Mouse (Mus musculus) E14TG2a.4 (cell line): ENCODE measurements around the gene Il17rc.

Source experiments
- H3K27me3 ChIP-seq: 2 replicates; pipeline ENCODE4 v1.6.1; 2014; ENCODE audit warnings: low read length, control low read depth; ENCODE audit not compliant: insufficient read depth
- H3K36me3 ChIP-seq: 2 replicates; pipeline ENCODE4 v1.6.1; 2014; ENCODE audit warnings: low read length, control low read depth; ENCODE audit not compliant: insufficient read depth
- H3K4me1 ChIP-seq: replicated peaks from 2 replicates; pipeline ENCODE4 v1.6.1; 2014; ENCODE audit warnings: low read depth, low read length, control low read depth
- H3K4me3 ChIP-seq: replicated peaks from 2 replicates; pipeline ENCODE4 v1.5.1; 2014; ENCODE audit warnings: mild to moderate bottlenecking, low read length
- H3K9me3 ChIP-seq: 2 replicates; pipeline ENCODE4 v1.6.1; 2014; ENCODE audit warnings: low read length, control low read depth
- CTCF ChIP-seq: conservative IDR thresholded peaks from 2 replicates; pipeline ENCODE4 v1.5.1; 2014; ENCODE audit warnings: low read length
- NANOG ChIP-seq: IDR thresholded peaks from 2 replicates; pipeline ENCODE4 v1.6.1; 2014; ENCODE audit warnings: borderline replicate concordance, low read length, mixed read lengths
- POU5F1 ChIP-seq: IDR thresholded peaks from 2 replicates; pipeline ENCODE4 v1.6.1; 2014; ENCODE audit warnings: low read length, borderline replicate concordance

The Il17rc gene

DNA sequence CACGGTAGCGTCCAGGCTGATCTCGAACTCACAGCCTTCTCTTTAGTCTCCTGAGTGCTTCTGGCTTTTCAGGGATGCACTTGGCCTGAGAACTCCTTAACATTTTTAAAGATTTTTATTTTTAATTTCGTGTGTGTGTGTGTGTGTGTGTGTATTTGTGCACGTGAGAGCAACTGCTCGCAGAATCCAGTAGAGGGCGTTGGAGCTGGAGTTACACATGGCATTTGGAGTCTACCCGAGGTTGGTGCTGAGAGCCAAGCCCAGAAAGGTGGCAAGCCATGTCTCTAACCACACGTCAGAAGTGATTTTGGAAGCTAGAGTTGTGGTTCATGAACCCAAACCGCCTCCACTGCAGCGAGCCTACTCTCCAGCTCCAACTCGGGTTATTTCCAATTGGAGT is 28.1 kb upstream of the Il17rc start:
- Histone ChIP-seq H3K9me3 (no peaks in the 10 kb centered on the region), H3K36me3 (peaks cover 37% of the 10 kb centered on the region), H3K4me1 (peaks cover 48% of the 10 kb centered on the region), H3K4me3 (peak overlapping the region; percentile 95), H3K27me3 (no peaks in the 10 kb centered on the region)
- no peak for TF ChIP-seq NANOG
- TF ChIP-seq POU5F1: no peak
- peak; percentile 59 for TF ChIP-seq CTCF

DNA sequence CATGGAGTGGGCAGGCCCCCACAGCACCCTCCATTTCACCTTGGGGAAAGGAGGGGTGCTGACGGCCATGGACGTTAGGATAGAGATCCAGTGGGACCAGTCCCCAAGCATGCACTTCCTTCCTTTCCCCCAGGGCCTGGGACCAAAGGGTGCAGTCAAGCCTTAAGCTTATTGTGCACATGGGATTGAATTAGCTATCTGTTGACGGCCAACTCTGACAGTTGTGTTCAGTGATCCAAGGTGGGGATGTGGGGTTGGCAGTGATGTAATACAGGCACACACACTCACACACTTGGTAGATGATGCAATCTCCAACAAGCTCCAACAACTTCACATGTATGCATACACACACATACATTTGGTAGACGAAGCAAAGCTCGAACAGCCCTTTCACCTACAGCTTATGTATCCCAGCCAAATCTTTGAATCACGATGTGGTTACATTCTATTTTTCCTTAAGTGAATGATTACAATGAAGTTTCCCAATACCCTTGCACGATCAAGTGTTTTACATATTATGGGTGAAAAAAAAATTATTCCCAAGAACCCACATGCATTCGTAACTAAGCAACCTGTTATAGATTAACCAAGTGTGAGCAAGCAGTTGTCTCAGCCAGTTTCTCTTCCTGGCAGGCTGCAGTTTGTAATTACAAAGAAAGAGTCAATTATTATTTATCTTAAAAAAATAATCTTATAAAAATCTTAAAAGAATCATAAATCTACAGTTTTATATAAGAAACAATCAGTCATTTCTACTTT is 26.8 kb upstream of the Il17rc start:
- Histone ChIP-seq H3K36me3 (peaks cover 48% of the 10 kb centered on the region), H3K27me3 (no peaks in the 10 kb centered on the region), H3K4me1 (peaks cover 48% of the 10 kb centered on the region)

DNA sequence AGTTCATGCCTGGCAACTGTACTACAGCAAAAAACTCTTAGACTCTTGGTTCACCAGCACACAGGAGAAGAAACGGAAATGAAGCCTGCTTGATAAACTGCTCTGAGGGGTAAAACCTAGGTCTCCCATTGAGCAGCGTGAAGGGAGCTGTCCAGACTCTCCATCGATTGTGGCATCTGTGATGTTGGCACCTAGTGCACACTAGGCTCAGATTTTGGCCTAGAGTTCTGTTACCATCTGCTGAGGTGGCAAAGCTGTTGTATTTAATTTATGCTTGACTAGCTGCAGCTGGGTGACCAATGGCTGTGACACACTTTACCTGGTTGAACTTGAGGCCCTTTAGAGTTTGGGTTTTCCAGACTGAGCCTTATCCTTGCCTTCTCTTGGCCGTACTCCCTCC is 23.6 kb upstream of the Il17rc start:
- Histone ChIP-seq H3K36me3 (peaks cover 48% of the 10 kb centered on the region), H3K9me3 (no peaks in the 10 kb centered on the region), H3K4me1 (peaks cover 38% of the 10 kb centered on the region), H3K4me3 (no peak overlapping the region), H3K27me3 (peaks cover 5% of the 10 kb centered on the region; the same call in 1 of the 2 replicates)
- TF ChIP-seq POU5F1 (no peak), CTCF (no peak), NANOG (no peak)

More for the DNA sequence above, 26.8 kb upstream of the Il17rc start:
- Histone ChIP-seq H3K4me3 (no peak overlapping the region), H3K9me3 (no peaks in the 10 kb centered on the region)
- TF ChIP-seq CTCF (no peak), NANOG (no peak), POU5F1 (no peak)

DNA sequence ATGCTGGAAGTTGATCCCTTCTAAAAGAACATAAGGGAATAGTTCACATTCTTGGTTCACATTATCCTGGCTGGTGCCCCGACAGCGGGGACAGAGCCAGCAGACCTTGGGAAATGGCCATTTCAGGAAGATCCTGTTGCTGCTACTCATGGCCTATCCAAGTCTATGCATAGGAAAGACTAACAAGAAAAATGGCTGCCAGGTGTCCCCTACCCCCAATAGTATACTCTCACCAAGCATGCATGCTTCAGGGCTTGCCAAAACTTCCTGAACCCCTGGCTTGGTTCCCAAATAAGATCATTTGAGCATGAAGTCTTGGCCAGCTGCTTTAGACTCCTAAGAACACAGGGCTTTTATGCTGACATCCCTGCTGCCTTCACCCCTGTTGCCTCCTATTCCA is 19.4 kb upstream of the Il17rc start:
- no peak overlapping the region for H3K4me3 ChIP-seq
- peaks cover 11% of the 10 kb centered on the region; the same call in 1 of the 2 replicates for H3K4me1 ChIP-seq
- H3K36me3 ChIP-seq: peaks cover 24% of the 10 kb centered on the region
- peaks cover 12% of the 10 kb centered on the region; the same call in 1 of the 2 replicates for H3K27me3 ChIP-seq
- H3K9me3 ChIP-seq: no peaks in the 10 kb centered on the region
- no peak for TF ChIP-seq CTCF
- no peak for TF ChIP-seq POU5F1
- no peak for TF ChIP-seq NANOG

DNA sequence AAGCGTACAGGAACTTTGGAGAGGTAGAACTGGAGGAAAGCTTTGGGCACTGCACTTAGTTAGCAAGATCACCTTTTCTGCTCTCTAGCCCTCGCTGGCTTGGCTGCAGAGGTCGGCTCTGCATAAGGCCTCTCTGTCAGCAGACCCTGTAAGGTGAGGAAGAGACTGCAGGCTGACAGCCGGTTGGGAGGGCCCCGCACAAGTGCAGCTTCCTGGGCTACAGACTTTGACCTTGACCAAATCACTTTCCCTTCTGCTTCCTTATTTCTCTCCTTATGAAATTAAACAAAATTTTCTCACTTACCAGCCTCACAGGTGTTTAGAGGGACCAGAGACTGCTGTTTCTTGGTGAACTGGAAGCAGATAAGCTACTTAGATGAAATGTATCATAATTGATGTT is 16.2 kb upstream of the Il17rc start:
- H3K27me3 ChIP-seq: peaks cover 28% of the 10 kb centered on the region
- TF ChIP-seq NANOG (no peak), POU5F1 (no peak), CTCF (no peak)
- H3K9me3 ChIP-seq: no peaks in the 10 kb centered on the region
- no peaks in the 10 kb centered on the region for H3K36me3 ChIP-seq
- no peak overlapping the region for H3K4me3 ChIP-seq
- peaks cover 20% of the 10 kb centered on the region for H3K4me1 ChIP-seq

DNA sequence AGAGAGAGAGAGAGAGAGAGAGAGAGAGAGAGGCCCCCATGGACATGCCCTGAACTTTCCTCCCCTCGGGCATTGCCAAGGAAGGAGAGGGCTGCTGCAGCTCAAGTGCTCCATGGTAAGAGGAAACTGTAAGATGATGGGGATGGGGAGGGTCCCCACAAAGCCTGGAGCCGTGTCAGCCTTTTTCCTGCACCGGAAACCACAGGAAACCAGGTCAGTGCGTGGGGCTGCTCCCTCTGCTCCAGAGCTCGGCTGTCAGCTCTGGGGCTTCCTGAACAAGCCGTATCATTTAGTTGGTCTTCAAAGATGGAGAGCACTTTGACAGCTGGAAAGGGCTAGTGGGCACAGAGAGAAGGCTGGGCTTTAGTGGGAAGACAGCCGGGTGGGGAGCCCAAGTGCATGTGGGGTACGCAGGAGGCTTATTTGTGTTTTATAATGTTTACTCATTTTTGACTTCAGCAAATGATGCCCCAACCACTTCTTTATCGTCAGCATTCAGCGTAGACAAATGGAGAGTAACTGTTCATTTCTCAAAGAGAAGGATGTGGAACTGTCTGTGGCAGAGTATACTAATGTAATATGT is 13.2 kb upstream of the Il17rc start, which contains the start of gene Il17re:
Il17re (plus strand) TSS at position 533 of the 583 bp plus-strand sequence.
- Histone ChIP-seq H3K27me3 (peaks cover 28% of the 10 kb centered on the region), H3K36me3 (no peaks in the 10 kb centered on the region), H3K9me3 (no peaks in the 10 kb centered on the region), H3K4me3 (peak within 1 kb of the TSS; percentile 45), H3K4me1 (peaks cover 20% of the 10 kb centered on the region)
- no peak for TF ChIP-seq NANOG
- TF ChIP-seq CTCF: no peak
- TF ChIP-seq POU5F1: no peak

DNA sequence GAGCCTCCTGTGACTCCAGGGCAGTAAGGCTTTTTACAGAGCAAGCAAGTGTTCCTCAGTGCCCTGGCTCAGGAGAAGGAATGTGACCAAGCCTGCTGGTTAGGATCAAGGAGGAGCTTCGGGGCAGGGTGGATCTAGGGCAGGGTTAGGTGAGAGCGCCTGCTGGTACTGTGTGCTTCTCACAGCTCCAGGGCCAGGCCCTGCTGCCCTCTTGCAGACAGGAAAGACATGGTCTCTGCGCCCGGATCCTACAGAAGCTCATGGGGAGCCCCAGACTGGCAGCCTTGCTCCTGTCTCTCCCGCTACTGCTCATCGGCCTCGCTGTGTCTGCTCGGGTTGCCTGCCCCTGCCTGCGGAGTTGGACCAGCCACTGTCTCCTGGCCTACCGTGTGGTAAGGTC is 12.6 kb upstream of the Il17rc start:
- Histone ChIP-seq H3K4me3 (peak overlapping the region; percentile 45), H3K27me3 (peaks cover 29% of the 10 kb centered on the region), H3K36me3 (no peaks in the 10 kb centered on the region), H3K9me3 (no peaks in the 10 kb centered on the region), H3K4me1 (peaks cover 20% of the 10 kb centered on the region)
- TF ChIP-seq POU5F1 (no peak), CTCF (no peak), NANOG (no peak)

DNA sequence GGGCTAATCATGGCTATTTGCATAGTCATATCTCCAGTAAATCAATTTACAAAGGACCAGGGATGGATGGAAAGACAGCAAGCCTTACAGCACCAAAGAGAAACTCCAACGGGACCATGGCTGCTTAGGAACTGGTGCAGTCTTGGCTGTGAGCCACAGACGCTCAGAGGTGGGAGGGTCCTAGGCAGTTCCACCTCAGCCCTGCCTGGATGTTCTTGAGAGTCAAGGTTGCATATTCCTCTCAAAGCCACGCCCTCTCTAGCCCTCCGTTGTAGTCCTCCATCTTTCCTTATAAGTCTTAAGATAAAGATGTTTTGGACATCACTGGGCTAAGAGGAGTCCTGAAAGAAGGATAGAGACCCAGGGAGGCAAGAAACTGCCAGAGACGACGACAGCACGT is 7.2 kb upstream of the Il17rc start:
- no peaks in the 10 kb centered on the region for H3K36me3 ChIP-seq
- no peaks in the 10 kb centered on the region for H3K9me3 ChIP-seq
- no peak overlapping the region for H3K4me3 ChIP-seq
- peaks cover 17% of the 10 kb centered on the region for H3K4me1 ChIP-seq
- peaks cover 44% of the 10 kb centered on the region for H3K27me3 ChIP-seq
- TF ChIP-seq NANOG (no peak), CTCF (no peak), POU5F1 (no peak)
